Mouse (Mus musculus): ENCODE measurements around the gene Ttc1. TPM values are rescaled to one million over a fixed set of nuclear protein-coding genes. Genes with fewer than 3 reads are reported as not detected.
A peak's percentile ranks its signal among the peaks of the same experiment; 100 is the strongest.

Ttc1 gene
- polyA plus RNA-seq, 1 experiment from 2014 or later: 60.7 TPM

GRCm38 (mm10) chr11:43773725-43774124 is 25.9 kb upstream of the Ttc1 start:
- ATAC-seq (ENCODE audit: insufficient read depth, low FRiP score): no peak; the same call in 1 of the 2 replicates
- no peak overlapping the region for H3K4me3 ChIP-seq (replicated peaks; ENCODE audit: low read length)
- peaks cover 5% of the 10 kb centered on the region; the same call in 1 of the 2 replicates for H3K4me1 ChIP-seq (ENCODE audit: control insufficient read depth, insufficient read depth, low read length)
- no peaks in the 10 kb centered on the region for H3K9me3 ChIP-seq (replicated peaks; ENCODE audit: control insufficient read depth, low read length)
- 29% methylated on average over 5 of the region's 5 CpGs for WGBS
- H3K27ac ChIP-seq (ENCODE audit: low read length): no peak overlapping the region
- H3K9ac ChIP-seq (ENCODE audit: low read length): no peak overlapping the region
- peaks cover 9% of the 10 kb centered on the region for H3K27me3 ChIP-seq (ENCODE audit: control insufficient read depth, insufficient read depth, low read length)
- H3K4me2 ChIP-seq (ENCODE audit: low read depth, low read length): no peak overlapping the region
- H3K36me3 ChIP-seq (ENCODE audit: control insufficient read depth, insufficient read depth, low read length): no peaks in the 10 kb centered on the region

- Histone ChIP-seq H3K4me1 (ENCODE audit: control insufficient read depth, insufficient read depth, low read length) (no peaks in the 10 kb centered on the region), H3K27ac (ENCODE audit: low read length) (no peak overlapping the region), H3K27me3 (ENCODE audit: control insufficient read depth, insufficient read depth, low read length) (peaks cover 6% of the 10 kb centered on the region; the same call in 1 of the 2 replicates), H3K4me2 (ENCODE audit: low read depth, low read length) (no peak overlapping the region), H3K9me3 (replicated peaks; ENCODE audit: control insufficient read depth, low read length) (no peaks in the 10 kb centered on the region), H3K36me3 (ENCODE audit: control insufficient read depth, insufficient read depth, low read length) (no peaks in the 10 kb centered on the region), H3K9ac (ENCODE audit: low read length) (no peak overlapping the region), H3K4me3 (replicated peaks; ENCODE audit: low read length) (no peak overlapping the region)
- 74% methylated on average over 4 of the region's 4 CpGs for WGBS
- no peak for ATAC-seq (ENCODE audit: insufficient read depth, low FRiP score)
Measured at GRCm38 (mm10) chr11:43770110-43770509, 22.3 kb upstream of the Ttc1 start.

- H3K27ac ChIP-seq (ENCODE audit: low read length): no peak overlapping the region
- H3K36me3 ChIP-seq (ENCODE audit: control insufficient read depth, insufficient read depth, low read length): no peaks in the 10 kb centered on the region
- 67% methylated on average over 11 of the region's 11 CpGs for WGBS
- no peak overlapping the region for H3K9ac ChIP-seq (ENCODE audit: low read length)
- 0 out of 2 replicates have a peak, but pooled peaks cover 5% of the 10 kb centered on the region for H3K27me3 ChIP-seq (ENCODE audit: control insufficient read depth, insufficient read depth, low read length)
- no peak overlapping the region for H3K4me3 ChIP-seq (replicated peaks; ENCODE audit: low read length)
- no peaks in the 10 kb centered on the region for H3K4me1 ChIP-seq (ENCODE audit: control insufficient read depth, insufficient read depth, low read length)
- no peaks in the 10 kb centered on the region for H3K9me3 ChIP-seq (replicated peaks; ENCODE audit: control insufficient read depth, low read length)
- ATAC-seq (ENCODE audit: insufficient read depth, low FRiP score): no peak
- peak overlapping the region; percentile 66; the same call in 1 of the 2 replicates for H3K4me2 ChIP-seq (ENCODE audit: low read depth, low read length)
Measured at GRCm38 (mm10) chr11:43767749-43768148, 19.9 kb upstream of the Ttc1 start.

- Histone ChIP-seq H3K27me3 (ENCODE audit: control insufficient read depth, insufficient read depth, low read length) (0 out of 2 replicates have a peak, but pooled peaks cover 5% of the 10 kb centered on the region), H3K4me2 (ENCODE audit: low read depth, low read length) (peak overlapping the region; percentile 66), H3K9me3 (replicated peaks; ENCODE audit: control insufficient read depth, low read length) (no peaks in the 10 kb centered on the region), H3K4me1 (ENCODE audit: control insufficient read depth, insufficient read depth, low read length) (no peaks in the 10 kb centered on the region), H3K36me3 (ENCODE audit: control insufficient read depth, insufficient read depth, low read length) (no peaks in the 10 kb centered on the region), H3K4me3 (replicated peaks; ENCODE audit: low read length) (peak overlapping the region; percentile 58), H3K27ac (ENCODE audit: low read length) (no peak overlapping the region), H3K9ac (ENCODE audit: low read length) (peak overlapping the region; percentile 58)
- WGBS: 5% methylated on average over 37 of the region's 37 CpGs
- peak; percentile 74 for ATAC-seq (ENCODE audit: insufficient read depth, low FRiP score)
Measured at GRCm38 (mm10) chr11:43766922-43767648, 19.3 kb upstream of the Ttc1 start.

- Histone ChIP-seq H3K4me3 (replicated peaks; ENCODE audit: low read length) (no peak overlapping the region), H3K9me3 (replicated peaks; ENCODE audit: control insufficient read depth, low read length) (no peaks in the 10 kb centered on the region), H3K36me3 (ENCODE audit: control insufficient read depth, insufficient read depth, low read length) (no peaks in the 10 kb centered on the region), H3K27me3 (ENCODE audit: control insufficient read depth, insufficient read depth, low read length) (no peaks in the 10 kb centered on the region), H3K27ac (ENCODE audit: low read length) (no peak overlapping the region), H3K4me1 (ENCODE audit: control insufficient read depth, insufficient read depth, low read length) (no peaks in the 10 kb centered on the region), H3K4me2 (ENCODE audit: low read depth, low read length) (no peak overlapping the region), H3K9ac (ENCODE audit: low read length) (no peak overlapping the region)
- WGBS: 62% methylated on average over 2 of the region's 2 CpGs
- no peak for ATAC-seq (ENCODE audit: insufficient read depth, low FRiP score)
Measured at GRCm38 (mm10) chr11:43758436-43758835, 10.6 kb upstream of the Ttc1 start.

GRCm38 (mm10) chr11:43755411-43755810 is 7.6 kb upstream of the Ttc1 start:
- Histone ChIP-seq H3K27ac (ENCODE audit: low read length) (no peak overlapping the region), H3K4me3 (replicated peaks; ENCODE audit: low read length) (no peak overlapping the region), H3K4me1 (ENCODE audit: control insufficient read depth, insufficient read depth, low read length) (no peaks in the 10 kb centered on the region), H3K4me2 (ENCODE audit: low read depth, low read length) (no peak overlapping the region), H3K9ac (ENCODE audit: low read length) (no peak overlapping the region), H3K27me3 (ENCODE audit: control insufficient read depth, insufficient read depth, low read length) (no peaks in the 10 kb centered on the region), H3K36me3 (ENCODE audit: control insufficient read depth, insufficient read depth, low read length) (no peaks in the 10 kb centered on the region), H3K9me3 (replicated peaks; ENCODE audit: control insufficient read depth, low read length) (no peaks in the 10 kb centered on the region)
- ATAC-seq (ENCODE audit: insufficient read depth, low FRiP score): no peak
- WGBS: 64% methylated on average over 5 of the region's 5 CpGs

- no peak overlapping the region for H3K4me2 ChIP-seq (ENCODE audit: low read depth, low read length)
- no peaks in the 10 kb centered on the region for H3K4me1 ChIP-seq (ENCODE audit: control insufficient read depth, insufficient read depth, low read length)
- H3K27ac ChIP-seq (ENCODE audit: low read length): no peak overlapping the region
- H3K9me3 ChIP-seq (replicated peaks; ENCODE audit: control insufficient read depth, low read length): no peaks in the 10 kb centered on the region
- H3K4me3 ChIP-seq (replicated peaks; ENCODE audit: low read length): no peak overlapping the region
- no peak for ATAC-seq (ENCODE audit: insufficient read depth, low FRiP score)
- 67% methylated on average over 1 of the region's 1 CpGs for WGBS
- no peak overlapping the region for H3K9ac ChIP-seq (ENCODE audit: low read length)
- H3K27me3 ChIP-seq (ENCODE audit: control insufficient read depth, insufficient read depth, low read length): no peaks in the 10 kb centered on the region
- no peaks in the 10 kb centered on the region for H3K36me3 ChIP-seq (ENCODE audit: control insufficient read depth, insufficient read depth, low read length)
Measured at GRCm38 (mm10) chr11:43754568-43754967, 6.8 kb upstream of the Ttc1 start.

- ATAC-seq (ENCODE audit: insufficient read depth, low FRiP score): no peak
- Histone ChIP-seq H3K27ac (ENCODE audit: low read length) (no peak overlapping the region), H3K4me2 (ENCODE audit: low read depth, low read length) (no peak overlapping the region), H3K36me3 (ENCODE audit: control insufficient read depth, insufficient read depth, low read length) (no peaks in the 10 kb centered on the region), H3K4me3 (replicated peaks; ENCODE audit: low read length) (no peak overlapping the region), H3K27me3 (ENCODE audit: control insufficient read depth, insufficient read depth, low read length) (no peaks in the 10 kb centered on the region), H3K9ac (ENCODE audit: low read length) (no peak overlapping the region), H3K4me1 (ENCODE audit: control insufficient read depth, insufficient read depth, low read length) (0 out of 2 replicates have a peak, but pooled peaks cover 4% of the 10 kb centered on the region), H3K9me3 (replicated peaks; ENCODE audit: control insufficient read depth, low read length) (no peaks in the 10 kb centered on the region)
- 67% methylated on average over 2 of the region's 2 CpGs for WGBS
Measured at GRCm38 (mm10) chr11:43751542-43751941, 3.7 kb upstream of the Ttc1 start.

GRCm38 (mm10) chr11:43728737-43729301 is 19.0 kb downstream of the Ttc1 start:
- H3K9ac ChIP-seq (ENCODE audit: low read length): no peak overlapping the region
- no peaks in the 10 kb centered on the region for H3K4me1 ChIP-seq (ENCODE audit: control insufficient read depth, insufficient read depth, low read length)
- H3K9me3 ChIP-seq (replicated peaks; ENCODE audit: control insufficient read depth, low read length): no peaks in the 10 kb centered on the region
- peaks cover 4% of the 10 kb centered on the region; the same call in 1 of the 2 replicates for H3K36me3 ChIP-seq (ENCODE audit: control insufficient read depth, insufficient read depth, low read length)
- no peak overlapping the region for H3K4me3 ChIP-seq (replicated peaks; ENCODE audit: low read length)
- ATAC-seq (ENCODE audit: insufficient read depth, low FRiP score): no peak
- H3K4me2 ChIP-seq (ENCODE audit: low read depth, low read length): no peak overlapping the region
- no peak overlapping the region for H3K27ac ChIP-seq (ENCODE audit: low read length)
- H3K27me3 ChIP-seq (ENCODE audit: control insufficient read depth, insufficient read depth, low read length): no peaks in the 10 kb centered on the region
- 87% methylated on average over 7 of the region's 7 CpGs for whole genome bisulfite sequencing
